Mouse (Mus musculus) thymus, postnatal 0 days (tissue): Measurements from ENCODE around the gene Zfp580. TPM values are rescaled to one million over a fixed set of nuclear protein-coding genes. Genes with fewer than 3 reads are reported as not detected.
"Not testable (repeated sequence)": the region's sequence is repeated elsewhere in the genome, so short reads cannot be mapped to it uniquely, and the experiment has no call there.

Experiments used
- DNase-seq: peaks from one replicate; pipeline ENCODE4 v3.0.0-alpha.2; 2015; ENCODE audit warnings: low spot score
- polyA plus RNA-seq: library from polyadenylated mRNA; unstranded; fragments of >200 nt; fragmentation: Nextera tagmentation; extraction: Ambion mirVana; gene quantifications from 2 replicates; pipeline ENCODE4 v1.2.1, GENCODE M21; 2015

Zfp580 gene
- polyA plus RNA-seq, 1 experiment from 2014 or later = 15.4 TPM

DNA sequence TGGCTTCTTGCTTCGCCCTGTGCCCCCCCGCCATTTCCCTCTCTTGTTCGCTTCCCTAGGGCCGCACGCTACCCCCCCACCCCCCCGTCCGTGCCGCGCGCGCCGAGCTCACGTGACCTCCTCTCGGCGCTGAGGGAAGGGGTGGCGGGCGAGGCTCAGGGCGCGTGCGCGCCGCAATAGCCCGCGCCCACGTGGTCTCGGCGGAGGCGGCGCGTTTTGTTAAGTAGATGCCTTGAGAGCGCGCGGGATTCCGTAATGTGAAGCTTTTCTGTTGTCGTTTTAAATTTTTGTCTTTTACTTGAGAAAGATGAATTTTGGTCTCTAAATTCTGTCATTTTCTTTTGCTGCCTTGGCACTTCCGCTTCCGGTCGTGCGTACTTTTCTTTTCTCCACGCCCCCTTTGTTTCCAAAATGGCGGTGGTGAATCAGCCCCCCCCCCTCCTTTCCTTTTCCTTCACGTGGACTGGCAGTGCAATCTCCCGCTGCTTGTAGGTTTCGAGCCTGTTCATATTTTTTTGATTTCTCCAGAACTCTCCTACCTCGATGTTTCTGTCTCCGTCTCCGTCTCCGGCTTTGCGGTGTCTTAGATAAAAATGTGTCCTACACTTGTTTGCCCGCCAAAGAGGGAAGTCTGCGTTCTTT, 11.1 kb downstream of the Zfp580 start:
- DNase-seq = peak; percentile 89

DNA sequence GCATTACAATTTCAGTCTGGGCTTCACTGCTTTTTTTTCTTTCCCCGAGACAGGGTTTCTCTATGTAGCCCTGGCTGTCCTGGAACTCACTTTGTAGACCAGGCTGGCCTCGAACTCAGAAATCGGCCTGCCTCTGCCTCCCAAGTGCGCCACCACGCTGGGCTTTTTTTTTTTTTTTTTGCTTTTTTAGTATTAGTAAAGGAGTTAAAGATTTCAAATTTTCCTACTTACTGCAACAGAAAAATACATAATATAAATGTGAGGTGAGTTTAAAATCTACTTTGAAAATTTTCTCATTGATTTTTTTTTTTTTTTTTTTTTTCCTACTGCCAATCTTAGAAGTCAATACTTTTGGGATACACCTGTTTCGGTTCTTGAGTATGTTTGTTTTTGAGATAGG, 13.5 kb downstream of the Zfp580 start:
- DNase-seq = no peak

- no peak for DNase-seq
Measured at GRCm38 (mm10) chr7:5073586-5073985, 22.2 kb downstream of the Zfp580 start.

DNA sequence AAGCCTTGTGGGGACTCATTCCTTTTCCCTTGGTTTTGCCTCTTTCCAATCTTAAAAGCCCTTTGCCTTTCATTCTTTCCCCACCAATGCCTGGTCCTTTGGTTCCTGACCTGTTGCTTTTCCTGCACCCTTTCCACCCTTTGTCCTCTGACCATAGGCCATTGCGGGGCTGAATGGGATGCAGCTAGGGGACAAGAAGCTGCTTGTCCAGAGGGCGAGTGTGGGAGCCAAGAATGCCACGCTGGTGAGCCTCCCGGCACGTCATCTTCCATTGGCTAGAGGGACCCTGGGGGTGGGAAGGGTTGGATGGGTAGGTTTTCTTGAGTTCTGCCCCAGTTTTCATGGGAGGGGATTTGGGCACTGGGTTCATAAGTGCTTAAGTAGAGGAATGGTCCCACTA, 23.6 kb downstream of the Zfp580 start:
- DNase-seq = no peak

- DNase-seq = no peak
Measured at GRCm38 (mm10) chr7:5076931-5077330, 25.6 kb downstream of the Zfp580 start.

- DNase-seq = not testable (repeated sequence)
Measured at GRCm38 (mm10) chr7:5079365-5080009, 28.1 kb downstream of the Zfp580 start.

GRCm38 (mm10) chr7:5080010-5080751, 28.8 kb downstream of the Zfp580 start, which contains the start of gene Epn1:
TSS of gene Epn1 (plus strand) at chr7:5080235.
- peak; percentile 98 for DNase-seq

DNA sequence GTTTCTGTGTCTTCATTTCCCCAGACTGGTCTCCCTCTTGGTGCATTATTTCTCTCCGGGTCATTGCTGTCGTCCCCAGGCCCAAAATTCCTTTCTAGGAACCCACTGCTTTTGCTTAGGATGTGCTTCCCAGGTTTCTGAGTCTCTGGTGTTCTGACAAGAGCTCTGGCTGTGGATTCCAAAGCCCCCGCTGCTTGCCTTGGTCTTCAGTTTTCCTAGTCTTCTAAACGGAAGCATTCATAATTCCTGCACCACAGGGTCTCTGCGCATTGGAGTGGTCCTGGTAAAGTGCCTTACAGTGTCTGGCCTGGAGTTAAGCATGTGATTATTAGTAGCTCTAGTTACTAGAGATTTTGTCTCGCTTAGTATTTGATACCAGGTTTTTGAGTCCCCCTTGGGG, 29.5 kb downstream of the Zfp580 start:
- DNase-seq = no peak

GRCm38 (mm10) chr7:5081241-5081640, 29.9 kb downstream of the Zfp580 start:
- DNase-seq = no peak

DNA sequence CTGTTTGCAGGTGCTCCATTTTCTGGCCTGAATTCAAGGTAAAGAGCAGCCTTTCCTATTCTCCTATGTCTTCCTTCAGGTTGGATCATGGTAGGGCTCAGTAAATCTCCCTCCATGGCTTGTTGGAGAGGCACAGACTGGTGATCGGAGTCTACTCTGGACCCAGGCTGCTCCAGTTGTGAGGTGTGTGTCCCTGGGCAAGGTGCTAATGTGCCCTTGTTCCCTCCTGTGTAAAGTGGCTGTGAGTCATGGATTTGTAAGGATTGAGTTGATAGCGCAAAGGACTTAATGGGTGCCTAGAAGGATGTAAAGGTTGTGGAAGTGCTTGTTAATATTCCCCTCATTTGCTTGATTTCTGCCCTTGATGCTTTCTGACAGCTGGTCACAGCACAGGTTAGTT, 30.6 kb downstream of the Zfp580 start:
- DNase-seq = no peak

GRCm38 (mm10) chr7:5083325-5084105, 32.2 kb downstream of the Zfp580 start:
- no peak for DNase-seq

- DNase-seq = no peak
Measured at GRCm38 (mm10) chr7:5085512-5085911, 34.2 kb downstream of the Zfp580 start.

GRCm38 (mm10) chr7:5086921-5087440, 35.6 kb downstream of the Zfp580 start:
- DNase-seq = no peak

- DNase-seq = no peak
Measured at GRCm38 (mm10) chr7:5087886-5088285, 36.5 kb downstream of the Zfp580 start.

DNA sequence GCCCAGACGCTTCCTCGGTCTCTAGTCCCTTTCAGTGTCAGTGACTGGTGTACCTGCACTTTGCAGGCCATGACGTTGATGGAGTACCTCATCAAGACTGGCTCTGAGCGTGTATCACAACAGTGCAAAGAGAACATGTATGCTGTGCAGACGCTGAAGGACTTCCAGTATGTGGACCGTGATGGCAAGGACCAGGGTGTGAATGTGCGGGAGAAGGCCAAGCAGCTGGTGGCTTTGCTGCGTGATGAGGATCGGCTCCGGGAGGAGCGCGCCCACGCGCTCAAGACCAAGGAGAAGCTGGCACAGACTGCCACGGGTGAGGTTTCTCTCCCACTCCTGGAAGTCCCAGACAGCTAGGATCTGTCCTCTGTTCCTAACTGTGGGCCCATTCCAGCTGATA, 38.5 kb downstream of the Zfp580 start:
- DNase-seq = no peak

GRCm38 (mm10) chr7:5091008-5091728, 39.8 kb downstream of the Zfp580 start:
- DNase-seq = no peak

DNA sequence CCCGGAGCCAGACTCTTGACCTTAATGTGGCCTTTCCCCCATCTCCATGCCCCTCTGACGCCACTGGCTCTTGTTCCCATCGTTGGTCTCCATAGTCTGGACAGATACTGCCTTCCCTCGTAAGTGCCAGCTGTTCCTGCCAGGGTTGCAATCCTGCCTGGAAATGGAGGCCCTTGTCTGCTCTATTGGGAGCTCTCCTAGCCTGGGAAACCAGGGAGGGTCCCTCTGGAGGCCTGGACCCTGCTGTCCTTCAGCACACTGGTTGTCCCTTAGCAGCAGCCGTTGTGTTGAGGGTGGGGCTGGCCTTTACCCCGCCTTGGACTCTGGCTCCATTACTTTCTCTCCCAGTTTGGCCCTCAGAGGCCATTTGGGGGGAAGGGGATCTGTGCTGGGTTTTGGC, 41.0 kb downstream of the Zfp580 start:
- DNase-seq = no peak

DNA sequence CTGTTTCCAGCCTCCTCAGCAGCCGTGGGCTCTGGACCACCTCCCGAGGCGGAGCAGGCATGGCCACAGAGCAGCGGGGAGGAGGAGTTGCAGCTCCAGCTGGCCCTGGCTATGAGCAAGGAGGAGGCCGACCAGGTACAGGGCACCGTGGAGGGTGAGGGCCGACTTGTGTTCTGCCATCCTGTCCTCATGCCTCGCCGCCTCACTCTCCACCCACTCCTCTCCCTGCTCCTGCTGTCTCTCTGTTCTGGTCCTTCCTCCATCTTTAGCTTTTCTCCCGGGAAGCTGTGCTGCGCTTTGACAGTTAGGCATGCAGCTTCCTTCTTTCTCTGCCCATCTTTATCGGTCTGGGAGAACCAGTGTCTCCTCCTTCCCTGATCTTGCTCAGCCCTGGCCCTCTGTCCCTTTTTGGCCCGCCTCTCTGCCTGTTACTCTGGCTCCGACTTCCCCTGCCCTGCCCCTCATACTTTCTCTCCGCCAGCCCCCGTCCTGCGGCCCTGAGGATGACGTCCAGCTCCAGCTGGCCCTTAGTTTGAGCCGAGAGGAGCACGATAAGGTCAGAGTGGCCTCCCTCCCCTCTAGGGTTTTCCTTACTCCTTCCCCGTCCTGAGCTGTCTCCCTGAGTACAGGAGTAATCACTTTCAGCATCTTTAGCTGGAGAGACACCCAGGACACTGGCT, 41.6 kb downstream of the Zfp580 start:
- no peak for DNase-seq

- no peak for DNase-seq
Measured at GRCm38 (mm10) chr7:5098769-5099168, 47.4 kb downstream of the Zfp580 start.

- no peak for DNase-seq
Measured at GRCm38 (mm10) chr7:5099796-5100195, 48.5 kb downstream of the Zfp580 start.
